Comparison of ENCODE assay signal across 23 mouse cellular contexts in the genomic region with DNA sequence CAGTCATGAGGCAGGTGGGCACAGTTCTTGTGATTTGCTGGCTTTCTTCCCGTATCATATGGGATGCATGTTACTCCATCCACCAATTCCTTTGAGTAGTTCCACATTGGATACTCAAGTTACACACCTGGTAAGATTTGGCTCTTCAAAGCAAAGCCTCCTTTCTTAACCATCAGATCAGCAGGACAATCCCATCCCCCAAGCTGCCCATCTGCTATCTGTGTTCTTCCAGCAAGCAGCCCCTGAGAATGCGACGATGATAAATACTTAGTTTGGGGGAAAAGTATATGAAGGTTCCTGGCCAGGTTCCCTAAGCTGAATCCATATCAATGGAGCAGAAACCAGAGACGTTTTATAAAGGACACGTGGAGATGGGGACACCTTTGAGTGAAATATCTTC. TPM values are rescaled to one million over a fixed set of nuclear protein-coding genes. Genes with fewer than 3 reads are reported as not detected.
DNase-seq lines count a peak whose midpoint lies in the region; ATAC-seq and TF ChIP-seq lines count a peak whose summit lies in the region.
"Had no signal": no experiment of that assay in that cellular context is flagged by ENCODE, and none has a peak within 500 bp of the region (broad histone marks: within the 10 kb centered on the region; RNA-seq: fewer than 3 reads in every experiment).

No protein-coding gene starts in this region.

- peak overlapping the region; percentile 86 for H3K4me3 ChIP-seq in gastrocnemius, adult 2 months
- H3K4me3 ChIP-seq in megakaryocyte, embryonic 14.5 days (replicated peaks): peak overlapping the region; percentile 88
- no peak overlapping the region for H3K4me3 ChIP-seq in bone marrow, adult 2 months (replicated peaks; ENCODE audit: control insufficient read depth, low read depth, low read length)
- H3K4me3 ChIP-seq: embryonic facial prominence, embryonic 12.5 days; embryonic facial prominence, embryonic 15.5 days; heart, embryonic 12.5 days; heart, embryonic 15.5 days; hindbrain, embryonic 10.5 days; hindbrain, embryonic 13.5 days; intestine, embryonic 15.5 days had no signal

- H3K36me3 ChIP-seq in megakaryocyte, embryonic 14.5 days (replicated peaks; ENCODE audit: low read length): peaks cover 61% of the 10 kb centered on the region
- H3K36me3 ChIP-seq: embryonic facial prominence, embryonic 12.5 days; embryonic facial prominence, embryonic 15.5 days; heart, embryonic 12.5 days; heart, embryonic 15.5 days; hindbrain, embryonic 10.5 days; hindbrain, embryonic 13.5 days; intestine, embryonic 15.5 days had no signal

- WGBS in bone marrow, adult 2 months: 28% methylated on average over 5 of the region's 5 CpGs

- no peaks in the 10 kb centered on the region for H3K27me3 ChIP-seq in megakaryocyte, embryonic 14.5 days (replicated peaks)

- H3K27ac ChIP-seq in gastrocnemius, adult 2 months: peak overlapping the region; percentile 97
- H3K27ac ChIP-seq in bone marrow, adult 2 months (ENCODE audit: control insufficient read depth, insufficient read depth, low read depth, low read length, poor library complexity): peak overlapping the region; percentile 82; the same call in 1 of the 2 replicates
- H3K27ac ChIP-seq: embryonic facial prominence, embryonic 12.5 days; embryonic facial prominence, embryonic 15.5 days; heart, embryonic 15.5 days; hindbrain, embryonic 10.5 days; hindbrain, embryonic 13.5 days; intestine, embryonic 15.5 days had no signal

- no peak for TF ChIP-seq POLR2A in bone marrow, adult 2 months (IDR thresholded peaks at IDR 0.05; ENCODE audit: borderline replicate concordance, control insufficient read depth, low read depth, low read length)

- intact Hi-C loops in gastrocnemius, adult 2 months (cut with DNase I): no loop called here

- ATAC-seq in megakaryocyte, adult 5-6 weeks (ENCODE audit: poor library complexity, severe bottlenecking): no peak
- ATAC-seq: forebrain, embryonic 14.5 days; forebrain, postnatal 0 days; hindbrain, embryonic 16.5 days; intestine, embryonic 15.5 days had no signal

- DNase-seq in gastrocnemius, adult 2 months: no peak
- DNase-seq in gastrocnemius, postnatal 4 days (ENCODE audit: low spot score in 2 of 2): no peak
- DNase-seq in left cerebral cortex, adult 9 months (ENCODE audit: low spot score in 2 of 2): no peak
- DNase-seq: adrenal gland, adult 8-10 months; adrenal gland, postnatal 25 days; cerebellum, adult 18-20 months; cerebellum, postnatal 25 days; forebrain, postnatal 0 days; gastrocnemius, postnatal 25 days; heart, postnatal 10 days; heart, postnatal 36 days had no signal

- TF ChIP-seq CTCF in gastrocnemius, adult 2 months (IDR thresholded peaks at IDR 0.05): no peak
- no peak for TF ChIP-seq CTCF in bone marrow, adult 2 months (IDR thresholded peaks at IDR 0.05; ENCODE audit: control insufficient read depth, insufficient read depth, low read length)

- peaks cover 88% of the 10 kb centered on the region for H3K4me1 ChIP-seq in megakaryocyte, embryonic 14.5 days
- peaks cover 13% of the 10 kb centered on the region for H3K4me1 ChIP-seq in bone marrow, adult 2 months (ENCODE audit: control insufficient read depth, insufficient read depth, low read length)

- no peaks in the 10 kb centered on the region for H3K9me3 ChIP-seq in megakaryocyte, embryonic 14.5 days
- H3K9me3 ChIP-seq: embryonic facial prominence, embryonic 12.5 days; embryonic facial prominence, embryonic 15.5 days; heart, embryonic 15.5 days; hindbrain, embryonic 10.5 days; hindbrain, embryonic 13.5 days; intestine, embryonic 15.5 days had no signal

RNA-seq across cellular contexts. Expression of a gene that starts 3.7 kb away (rescaled TPM):
- 100 to 1,000 TPM; 201 to 248 TPM for total RNA-seq in gastrocnemius, adult 2 months (2021)
- 10 to 100 TPM; 26.4 to 36.8 TPM for total RNA-seq in gastrocnemius, postnatal 4 days (2021)
- 75.1 and 120 TPM in 2 replicates for polyA plus RNA-seq in megakaryocyte, embryonic 14.5 days (2012; ENCODE audit: insufficient read depth, low replicate concordance)
- 5.1 and 6.2 TPM in 2 replicates for total RNA-seq in megakaryocyte, adult 5-6 weeks (2015)
- total RNA-seq in megakaryocyte, adult 5-6 weeks (2017): 5.1 and 5.6 TPM in 2 replicates
- polyA plus RNA-seq in bone marrow, adult 2 months (2011; ENCODE audit: insufficient read depth, insufficient read length, low replicate concordance, missing spikeins): 15.5 and 30.1 TPM in 2 replicates

RNA-seq across cellular contexts. Expression of a gene that starts 30.8 kb away (rescaled TPM):
- 1 to 10 TPM; 3.5 to 3.8 TPM for total RNA-seq in gastrocnemius, adult 2 months (2021)
- 1 to 10 TPM; 5.8 to 6.1 TPM for total RNA-seq in gastrocnemius, postnatal 4 days (2021)
- polyA plus RNA-seq in megakaryocyte, embryonic 14.5 days (2012; ENCODE audit: insufficient read depth, low replicate concordance): 3.6 and 7.2 TPM in 2 replicates
- 3.7 and 4.8 TPM in 2 replicates for total RNA-seq in megakaryocyte, adult 5-6 weeks (2015)
- total RNA-seq in megakaryocyte, adult 5-6 weeks (2017): 4.2 and 5.7 TPM in 2 replicates
- 1.4 and 2.4 TPM in 2 replicates for polyA plus RNA-seq in bone marrow, adult 2 months (2011; ENCODE audit: insufficient read depth, insufficient read length, low replicate concordance, missing spikeins)

RNA-seq across cellular contexts. Expression of a gene that starts 31.5 kb away (rescaled TPM):
- total RNA-seq in gastrocnemius, adult 2 months (2021): 1 to 10 TPM in 1 of 2 experiments, under 1 TPM in 1; 0.89 to 1.5 TPM
- 1 to 10 TPM; 1.0 to 1.2 TPM for total RNA-seq in gastrocnemius, postnatal 4 days (2021)
- polyA plus RNA-seq in megakaryocyte, embryonic 14.5 days (2012; ENCODE audit: insufficient read depth, low replicate concordance): 1.2 TPM in 1 of 2 replicates, not detected in the other
- 25.0 and 26.8 TPM in 2 replicates for total RNA-seq in megakaryocyte, adult 5-6 weeks (2015)
- 14.2 and 20.7 TPM in 2 replicates for total RNA-seq in megakaryocyte, adult 5-6 weeks (2017)
- polyA plus RNA-seq in bone marrow, adult 2 months (2011; ENCODE audit: insufficient read depth, insufficient read length, low replicate concordance, missing spikeins): 16.0 and 16.5 TPM in 2 replicates

Comparison
In these comparisons a context has a peak if more than half of its experiments do, and no peak if none do; other contexts are left out.
1. RNA of a gene that starts 3.7 kb away (total RNA-seq): 201 to 248 TPM in gastrocnemius, adult 2 months; 26.4 to 36.8 TPM in gastrocnemius, postnatal 4 days and 5.1 to 6.2 TPM in megakaryocyte, adult 5-6 weeks; every median in the first group is over 4 times any median in the second.
2. RNA of a gene that starts 31.5 kb away (total RNA-seq): 14.2 to 26.8 TPM in megakaryocyte, adult 5-6 weeks; 0.89 to 1.5 TPM in gastrocnemius, adult 2 months and 1.0 to 1.2 TPM in gastrocnemius, postnatal 4 days; every median in the first group is over 4 times any median in the second.